Mouse (Mus musculus): ENCODE measurements around the gene C130073F10Rik. TPM values are rescaled to one million over a fixed set of nuclear protein-coding genes. Genes with fewer than 3 reads are reported as not detected.

Gene C130073F10Rik
- not detected in 2 replicates for polyA plus RNA-seq (2015; fragmentation: Nextera tagmentation; extraction: Ambion mirVana)

GRCm38 (mm10) chr4:101893656-101894420 lies at the start of gene C130073F10Rik:
Gene C130073F10Rik, minus strand, starts transcription at chr4:101893789.

GRCm38 (mm10) chr4:101940107-101940506 lies 46.5 kb upstream of the C130073F10Rik start, which contains the start of gene Gm12794:
Gene Gm12794, plus strand, starts transcription at chr4:101940407.

GRCm38 (mm10) chr4:101908821-101909220 lies 15.2 kb upstream of the C130073F10Rik start, which contains the start of gene Gm12800:
Gene Gm12800, plus strand, starts transcription at chr4:101909121.

GRCm38 (mm10) chr4:101843923-101844322 lies 49.7 kb downstream of the C130073F10Rik start, which contains the start of gene B020004J07Rik:
Gene B020004J07Rik, minus strand, starts transcription at chr4:101844023.

Other genes with a start within 250 kb of the C130073F10Rik start
- gene Leprot, start 246.1 kb downstream of the C130073F10Rik start, polyA plus RNA-seq (2015; fragmentation: Nextera tagmentation; extraction: Ambion mirVana), result 102 TPM in 2 replicates
- 2.6 and 4.5 TPM in 2 replicates for gene Lepr, start 176.4 kb downstream of the C130073F10Rik start, polyA plus RNA-seq (2015; fragmentation: Nextera tagmentation; extraction: Ambion mirVana)
- gene B020004J07Rik, start 49.8 kb downstream of the C130073F10Rik start, polyA plus RNA-seq (2015; fragmentation: Nextera tagmentation; extraction: Ambion mirVana), result not detected in 2 replicates
- gene Gm12800, start 15.3 kb upstream of the C130073F10Rik start, polyA plus RNA-seq (2015; fragmentation: Nextera tagmentation; extraction: Ambion mirVana), result not detected in 2 replicates
- gene Gm12794, start 46.6 kb upstream of the C130073F10Rik start, polyA plus RNA-seq (2015; fragmentation: Nextera tagmentation; extraction: Ambion mirVana), result not detected in 2 replicates
- not detected in 2 replicates for gene Gm12790, start 87.3 kb upstream of the C130073F10Rik start, polyA plus RNA-seq (2015; fragmentation: Nextera tagmentation; extraction: Ambion mirVana)
- gene Gm12789, start 92.8 kb upstream of the C130073F10Rik start, polyA plus RNA-seq (2015; fragmentation: Nextera tagmentation; extraction: Ambion mirVana), result not detected in 2 replicates
- 5.0 and 6.7 TPM in 2 replicates for gene Pde4b, start 193.8 kb upstream of the C130073F10Rik start, polyA plus RNA-seq (2015; fragmentation: Nextera tagmentation; extraction: Ambion mirVana)

All from spleen, postnatal 0 days (tissue).